Mouse (Mus musculus) stomach, embryonic 15.5 days (tissue): ENCODE results near the gene Rtf2. TPM values are rescaled to one million over a fixed set of nuclear protein-coding genes. Genes with fewer than 3 reads are reported as not detected.
A peak's percentile ranks its signal among the peaks of the same experiment; 100 is the strongest.

Experiments
- ATAC-seq: fragments of 200-750 bp; cut with Nextera tagmentation; 2 replicates; pipeline ENCODE4 v1.8.0; 2017; ENCODE audit warnings: low read depth, moderate number of reproducible peaks, moderate TSS enrichment; ENCODE audit not compliant: insufficient read depth, low FRiP score
- H3K27ac ChIP-seq: fragments of 300-500 bp; sonication (generic); 2 replicates; pipeline ENCODE4 v1.5.1; 2015; ENCODE audit warnings: mild to moderate bottlenecking, inconsistent platforms
- H3K27me3 ChIP-seq: fragments of 300-500 bp; sonication (generic); replicated peaks from 2 replicates; pipeline ENCODE4 v1.6.1; 2015; ENCODE audit warnings: inconsistent platforms
- H3K36me3 ChIP-seq: fragments of 300-500 bp; sonication (generic); 2 replicates; pipeline ENCODE4 v1.6.1; 2015; ENCODE audit warnings: inconsistent platforms
- H3K4me1 ChIP-seq: fragments of 300-500 bp; sonication (generic); 2 replicates; pipeline ENCODE4 v1.6.1; 2015; ENCODE audit warnings: inconsistent platforms
- H3K4me2 ChIP-seq: fragments of 300-500 bp; sonication (generic); 2 replicates; pipeline ENCODE4 v1.6.1; 2015; ENCODE audit warnings: mild to moderate bottlenecking, inconsistent platforms
- H3K4me3 ChIP-seq: fragments of 300-500 bp; sonication (generic); replicated peaks from 2 replicates; pipeline ENCODE4 v1.5.1; 2015; ENCODE audit warnings: inconsistent platforms
- H3K9ac ChIP-seq: fragments of 300-500 bp; sonication (generic); 2 replicates; pipeline ENCODE4 v1.6.1; 2015; ENCODE audit warnings: inconsistent platforms
- H3K9me3 ChIP-seq: fragments of 300-500 bp; sonication (generic); 2 replicates; pipeline ENCODE4 v1.6.1; 2016; ENCODE audit warnings: inconsistent platforms
- WGBS: fragments of 180-500 bp; shearing (Covaris S2); methylation state at CpG from one replicate; pipeline ENCODE4 v1.1.7; 2015; 5-methylcytosine and 5-hydroxymethylcytosine counted together
- polyA plus RNA-seq: library from polyadenylated mRNA; unstranded; fragments of >200 nt; fragmentation: Nextera tagmentation; extraction: Ambion mirVana; gene quantifications from 2 replicates; pipeline ENCODE4 v1.2.1, GENCODE M21; 2015

The Rtf2 gene
- polyA plus RNA-seq, result 69.3 and 69.4 TPM in 2 replicates

DNA sequence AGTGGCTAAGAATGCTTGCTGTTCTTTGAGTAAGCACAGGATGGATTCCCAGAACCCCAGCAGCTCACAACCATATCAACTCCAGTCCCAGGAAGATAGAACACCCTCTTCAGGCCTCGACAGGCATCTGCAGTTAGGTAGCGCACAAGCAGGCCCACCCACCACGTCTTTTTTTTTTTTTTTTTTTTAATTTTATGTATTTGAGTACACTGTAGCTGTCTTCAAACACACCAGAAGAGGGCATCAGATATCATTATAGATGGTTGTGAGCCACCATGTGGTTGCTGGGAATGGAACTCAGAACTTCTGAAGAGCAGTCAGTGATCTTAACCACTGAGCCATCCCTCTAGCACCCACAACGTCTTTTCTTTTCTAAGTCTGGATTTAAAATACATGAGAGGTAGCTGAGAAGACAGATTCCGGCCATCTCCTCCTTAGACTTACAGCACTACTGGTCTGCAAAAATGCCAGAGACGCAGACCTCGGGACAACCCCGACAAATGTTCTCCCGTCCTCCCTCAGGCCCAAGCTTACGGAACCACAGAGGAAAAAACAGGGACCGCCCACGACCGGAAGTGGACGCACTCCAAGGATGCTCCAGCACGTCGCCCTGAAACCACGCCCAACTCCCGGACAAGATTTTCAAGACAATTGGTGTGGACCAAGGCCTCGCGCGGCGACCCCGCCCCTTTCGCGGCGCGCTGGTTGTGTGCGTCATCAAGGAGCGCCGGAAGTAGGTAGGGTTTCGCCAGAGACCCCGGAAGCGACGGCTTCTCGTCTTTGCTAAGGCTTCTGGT lies at the start of gene Rtf2:
Rtf2 (plus strand) TSS at position 714 of the 797 bp plus-strand sequence.
- H3K9ac ChIP-seq, result peak within 1 kb of the TSS; percentile 65
- WGBS, result 1% methylated on average over 35 of the region's 35 CpGs
- peak within 1 kb of the TSS; percentile 77 for H3K27ac ChIP-seq
- peaks cover 14% of the 10 kb centered on the region for H3K4me1 ChIP-seq
- H3K4me2 ChIP-seq, result peak within 1 kb of the TSS; percentile 69
- H3K36me3 ChIP-seq, result no peaks in the 10 kb centered on the region
- no peaks in the 10 kb centered on the region for H3K9me3 ChIP-seq
- no peaks in the 10 kb centered on the region for H3K27me3 ChIP-seq
- ATAC-seq, result peak; percentile 97
- H3K4me3 ChIP-seq, result peak within 1 kb of the TSS; percentile 82

GRCm38 (mm10) chr2:172392041-172392521 lies 48.3 kb upstream of the Rtf2 start:
- Histone ChIP-seq H3K27ac (no peak overlapping the region), H3K9ac (no peak overlapping the region), H3K4me3 (no peak overlapping the region), H3K4me1 (no peaks in the 10 kb centered on the region), H3K9me3 (no peaks in the 10 kb centered on the region), H3K27me3 (no peaks in the 10 kb centered on the region), H3K4me2 (no peak overlapping the region), H3K36me3 (no peaks in the 10 kb centered on the region)
- ATAC-seq, result no peak
- WGBS, result 58% methylated on average over 10 of the region's 10 CpGs

GRCm38 (mm10) chr2:172393391-172394051 lies 46.8 kb upstream of the Rtf2 start, which contains the start of gene Cass4:
Gene Cass4, plus strand, starts transcription at chr2:172393794.
- H3K9me3 ChIP-seq, result no peaks in the 10 kb centered on the region
- H3K27ac ChIP-seq, result no peak within 1 kb of the TSS
- no peak for ATAC-seq
- no peak within 1 kb of the TSS for H3K9ac ChIP-seq
- no peak within 1 kb of the TSS for H3K4me3 ChIP-seq
- no peaks in the 10 kb centered on the region for H3K27me3 ChIP-seq
- peak within 1 kb of the TSS; percentile 6; the same call in 1 of the 2 replicates for H3K4me2 ChIP-seq
- WGBS, result 18% methylated on average over 13 of the region's 13 CpGs
- H3K36me3 ChIP-seq, result no peaks in the 10 kb centered on the region
- H3K4me1 ChIP-seq, result no peaks in the 10 kb centered on the region

DNA sequence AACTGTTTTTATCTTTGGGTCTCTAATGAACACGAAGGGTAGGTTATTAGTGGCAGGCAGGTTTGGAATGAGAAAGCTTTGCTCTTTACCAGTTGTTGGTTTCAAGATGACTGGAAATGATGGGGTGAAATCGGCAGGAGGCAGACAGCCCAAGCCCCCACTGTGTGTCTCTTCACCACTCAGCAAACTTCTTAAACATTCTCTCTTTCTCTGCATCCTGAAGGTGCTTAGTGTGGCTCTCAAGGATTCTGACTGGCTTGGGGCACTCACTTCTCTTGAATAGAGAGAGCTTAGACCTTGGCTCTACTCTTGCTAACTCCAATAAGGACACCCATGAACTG lies 46.3 kb upstream of the Rtf2 start:
- H3K4me3 ChIP-seq, result no peak overlapping the region
- H3K4me2 ChIP-seq, result 0 out of 2 replicates have a peak overlapping the region, but pooled peaks have one; percentile 6
- H3K27me3 ChIP-seq, result no peaks in the 10 kb centered on the region
- H3K4me1 ChIP-seq, result no peaks in the 10 kb centered on the region
- no peak overlapping the region for H3K27ac ChIP-seq
- H3K36me3 ChIP-seq, result no peaks in the 10 kb centered on the region
- no peak for ATAC-seq
- no peak overlapping the region for H3K9ac ChIP-seq
- WGBS, result 53% methylated on average over 2 of the region's 2 CpGs
- H3K9me3 ChIP-seq, result no peaks in the 10 kb centered on the region

DNA sequence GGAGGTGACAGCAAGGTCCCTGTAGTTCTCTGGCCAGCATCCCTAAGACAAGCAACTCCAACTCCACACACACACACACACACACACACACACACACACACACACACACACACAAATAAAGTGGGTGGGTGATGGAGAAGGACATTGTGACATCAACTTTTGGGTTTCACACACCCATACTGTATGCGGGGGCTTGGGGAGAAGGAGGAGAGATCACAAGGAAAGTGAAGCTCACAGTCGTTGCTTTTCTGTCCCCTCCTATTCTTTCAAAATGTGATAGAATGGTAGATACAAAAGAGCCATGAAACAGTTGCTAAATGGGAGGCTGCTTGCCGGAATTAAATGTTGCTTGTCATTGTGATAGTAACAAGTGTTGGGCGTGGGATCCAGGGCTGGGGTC lies 45.7 kb upstream of the Rtf2 start:
- 66% methylated on average over 4 of the region's 4 CpGs for WGBS

GRCm38 (mm10) chr2:172395961-172396360 lies 44.4 kb upstream of the Rtf2 start:
- no peaks in the 10 kb centered on the region for H3K9me3 ChIP-seq
- 44% methylated on average over 9 of the region's 9 CpGs for WGBS
- H3K4me2 ChIP-seq, result no peak overlapping the region
- H3K36me3 ChIP-seq, result no peaks in the 10 kb centered on the region
- no peak overlapping the region for H3K4me3 ChIP-seq
- no peak overlapping the region for H3K27ac ChIP-seq
- no peak for ATAC-seq
- no peaks in the 10 kb centered on the region for H3K27me3 ChIP-seq
- H3K4me1 ChIP-seq, result no peaks in the 10 kb centered on the region
- H3K9ac ChIP-seq, result no peak overlapping the region

More for the DNA sequence above, 45.7 kb upstream of the Rtf2 start:
- Histone ChIP-seq H3K9me3 (no peaks in the 10 kb centered on the region), H3K27ac (no peak overlapping the region), H3K4me1 (no peaks in the 10 kb centered on the region), H3K27me3 (no peaks in the 10 kb centered on the region), H3K4me2 (no peak overlapping the region), H3K4me3 (no peak overlapping the region), H3K36me3 (no peaks in the 10 kb centered on the region), H3K9ac (no peak overlapping the region)
- ATAC-seq, result no peak

- ATAC-seq, result no peak; the same call in 1 of the 2 replicates
- Histone ChIP-seq H3K4me3 (no peak overlapping the region), H3K36me3 (no peaks in the 10 kb centered on the region), H3K4me1 (no peaks in the 10 kb centered on the region), H3K9ac (no peak overlapping the region), H3K27me3 (no peaks in the 10 kb centered on the region), H3K4me2 (no peak overlapping the region), H3K27ac (no peak overlapping the region), H3K9me3 (no peaks in the 10 kb centered on the region)
- WGBS, result 22% methylated on average over 9 of the region's 9 CpGs
Observed at GRCm38 (mm10) chr2:172399901-172400300, 40.5 kb upstream of the Rtf2 start.

- Histone ChIP-seq H3K27me3 (no peaks in the 10 kb centered on the region), H3K9ac (no peak overlapping the region), H3K4me3 (no peak overlapping the region), H3K4me2 (no peak overlapping the region), H3K9me3 (no peaks in the 10 kb centered on the region), H3K36me3 (no peaks in the 10 kb centered on the region), H3K27ac (no peak overlapping the region; the same call in 1 of the 2 replicates), H3K4me1 (no peaks in the 10 kb centered on the region)
- WGBS, result 66% methylated on average over 13 of the region's 13 CpGs
- ATAC-seq, result no peak
Observed at GRCm38 (mm10) chr2:172401116-172401825, 39.1 kb upstream of the Rtf2 start.

DNA sequence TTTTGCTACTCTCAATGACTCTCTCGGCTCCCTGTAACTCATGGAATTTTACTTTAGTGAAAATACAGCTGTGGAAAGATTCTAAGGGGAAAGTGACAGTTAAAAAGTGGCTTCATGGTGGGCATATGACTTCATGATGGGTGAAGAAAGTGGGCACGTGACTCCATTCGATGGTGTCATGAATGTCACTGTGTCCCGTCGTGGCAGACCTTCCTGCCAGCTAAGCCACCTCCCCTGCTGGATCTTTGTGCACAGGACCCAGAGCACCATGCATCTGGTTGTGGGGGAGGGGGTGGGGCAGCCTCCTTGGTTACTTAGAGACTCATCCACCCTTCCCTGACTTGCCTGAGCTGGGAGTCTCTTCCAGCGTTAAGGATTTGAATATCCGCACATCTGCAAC lies 36.1 kb upstream of the Rtf2 start:
- whole genome bisulfite sequencing, result 62% methylated on average over 7 of the region's 7 CpGs
- ATAC-seq, result no peak
- H3K4me3 ChIP-seq, result no peak overlapping the region
- no peak overlapping the region for H3K4me2 ChIP-seq
- H3K9me3 ChIP-seq, result no peaks in the 10 kb centered on the region
- no peaks in the 10 kb centered on the region for H3K27me3 ChIP-seq
- H3K27ac ChIP-seq, result no peak overlapping the region
- H3K36me3 ChIP-seq, result no peaks in the 10 kb centered on the region
- H3K4me1 ChIP-seq, result no peaks in the 10 kb centered on the region
- H3K9ac ChIP-seq, result no peak overlapping the region

- H3K27me3 ChIP-seq, result no peaks in the 10 kb centered on the region
- no peaks in the 10 kb centered on the region for H3K9me3 ChIP-seq
- no peak overlapping the region for H3K9ac ChIP-seq
- H3K36me3 ChIP-seq, result no peaks in the 10 kb centered on the region
- no peaks in the 10 kb centered on the region for H3K4me1 ChIP-seq
- no peak overlapping the region for H3K4me3 ChIP-seq
- WGBS, result 57% methylated on average over 3 of the region's 3 CpGs
- no peak overlapping the region for H3K4me2 ChIP-seq
- no peak for ATAC-seq
- no peak overlapping the region for H3K27ac ChIP-seq
Observed at GRCm38 (mm10) chr2:172405011-172405410, 35.3 kb upstream of the Rtf2 start.

DNA sequence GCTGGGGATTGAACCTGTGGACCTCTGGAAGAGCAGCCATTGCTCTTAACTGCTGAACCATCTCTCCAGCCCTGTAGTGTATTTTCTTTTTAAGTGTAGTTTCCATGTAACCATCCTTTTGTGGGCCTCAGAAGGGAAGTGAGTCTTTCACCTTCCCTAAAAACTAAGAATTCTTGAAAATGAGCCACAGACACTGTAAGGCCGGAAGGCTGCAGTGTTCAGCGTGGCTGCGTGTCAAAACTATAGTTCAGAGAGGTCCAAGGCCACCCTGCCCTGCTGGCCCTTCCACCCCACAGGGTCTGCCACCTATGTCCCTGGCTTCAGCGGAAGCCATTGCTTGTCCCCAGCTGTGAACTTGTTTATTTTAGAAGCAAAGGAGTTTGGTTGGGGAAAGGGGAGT lies 34.2 kb upstream of the Rtf2 start:
- 61% methylated on average over 4 of the region's 4 CpGs for WGBS
- no peak for ATAC-seq
- Histone ChIP-seq H3K9me3 (no peaks in the 10 kb centered on the region), H3K4me2 (no peak overlapping the region), H3K27me3 (no peaks in the 10 kb centered on the region), H3K9ac (no peak overlapping the region), H3K36me3 (no peaks in the 10 kb centered on the region), H3K4me1 (no peaks in the 10 kb centered on the region), H3K27ac (no peak overlapping the region), H3K4me3 (no peak overlapping the region)

DNA sequence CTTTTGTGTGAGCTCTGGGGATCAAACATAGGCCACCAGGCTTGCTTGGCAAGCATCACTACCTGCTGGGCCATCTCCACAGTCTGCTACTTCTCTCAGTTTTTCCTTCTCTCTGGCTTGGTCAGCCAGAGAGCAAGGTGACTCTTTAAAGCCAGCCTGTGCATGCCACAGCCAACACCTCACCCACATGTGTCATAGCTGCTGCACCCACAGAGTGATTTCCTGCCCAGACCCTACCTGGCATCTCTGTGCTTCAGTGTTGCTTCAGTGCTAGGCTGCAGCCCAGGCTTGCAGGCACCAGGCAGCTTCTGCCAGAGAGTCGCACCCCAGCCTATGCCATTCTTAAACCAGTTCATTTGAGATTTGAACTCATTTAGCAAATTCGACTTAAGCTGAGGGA lies 32.9 kb upstream of the Rtf2 start:
- H3K4me1 ChIP-seq, result peaks cover 2% of the 10 kb centered on the region
- no peaks in the 10 kb centered on the region for H3K36me3 ChIP-seq
- H3K27me3 ChIP-seq, result no peaks in the 10 kb centered on the region
- H3K4me3 ChIP-seq, result no peak overlapping the region
- no peak overlapping the region for H3K9ac ChIP-seq
- no peaks in the 10 kb centered on the region for H3K9me3 ChIP-seq
- 70% methylated on average over 2 of the region's 2 CpGs for WGBS
- no peak overlapping the region for H3K27ac ChIP-seq
- no peak overlapping the region for H3K4me2 ChIP-seq
- no peak for ATAC-seq
